Mouse (Mus musculus) adipose tissue, adult 10 weeks (tissue): ENCODE measurements around the gene Gm5916. TPM values are rescaled to one million over a fixed set of nuclear protein-coding genes. Genes with fewer than 3 reads are reported as not detected.

ENCODE experiments used
- polyA plus RNA-seq: library from polyadenylated mRNA; stranded (reverse); fragments of 350-450 nt; fragmentation: Illumina TruSeq; extraction: RNeasy Lipid Tissue Mini Kit (QIAGEN cat#74804); gene quantifications from one replicate; pipeline ENCODE4 v1.2.3, GENCODE M21; 2014; ENCODE audit warnings: low read depth, low replicate concordance

Gene Gm5916
- 39.6 TPM for polyA plus RNA-seq

DNA sequence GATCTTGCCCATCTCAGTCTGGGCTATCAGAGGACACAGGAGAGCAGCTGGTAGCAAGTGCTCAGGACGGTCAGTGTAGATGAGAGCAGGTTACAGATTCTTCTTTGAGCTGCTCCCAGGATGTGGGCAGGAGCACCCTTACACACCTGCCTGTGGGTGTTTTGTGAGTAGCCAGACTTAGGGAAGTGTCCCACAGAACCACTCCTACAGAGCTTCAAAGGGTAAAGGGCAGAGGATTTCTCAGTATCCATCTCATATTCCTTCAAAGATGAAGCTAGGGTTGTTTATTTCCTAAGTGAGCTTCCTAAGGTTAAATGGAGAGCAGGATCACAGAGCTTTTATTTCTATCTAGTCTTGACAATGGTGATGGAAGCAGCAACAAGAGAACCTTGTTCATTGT, at the start of gene Gm5916:
TSS of gene Gm5916 (minus strand) at position 101 of the 400 bp plus-strand sequence.

Other genes starting within 250 kb of the Gm5916 start
- 1,684 TPM for gene 9230113P08Rik, start 220.4 kb downstream of the Gm5916 start, polyA plus RNA-seq